ENCODE assay signal across 26 mouse cellular contexts in the genomic region with DNA sequence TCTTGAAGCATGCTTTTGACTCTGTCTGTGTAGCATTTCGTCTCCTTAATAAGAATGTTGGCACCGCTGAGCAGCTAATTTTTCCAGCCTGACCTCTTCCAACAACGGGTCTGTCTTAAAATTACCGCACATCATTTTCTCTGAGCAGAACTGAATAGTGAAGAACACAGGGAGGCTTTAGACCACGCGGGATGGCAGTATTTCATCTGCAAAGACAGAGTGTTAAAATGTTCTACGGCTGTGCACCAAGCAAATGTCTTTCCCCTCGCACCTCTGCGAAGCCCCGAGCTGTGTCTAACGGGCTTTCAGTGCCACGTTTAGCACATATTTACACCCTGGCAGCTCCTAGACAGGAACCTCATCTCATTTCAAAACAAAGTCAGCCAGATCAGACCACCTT.
DNase-seq lines count a peak whose midpoint lies in the region; ATAC-seq and TF ChIP-seq lines count a peak whose summit lies in the region.
"Had no signal": no experiment of that assay in that cellular context is flagged by ENCODE, and none has a peak within 500 bp of the region (broad histone marks: within the 10 kb centered on the region; RNA-seq: fewer than 3 reads in every experiment).

No protein-coding gene starts in this region.

- H3K9me3 ChIP-seq in forebrain, postnatal 0 days (ENCODE audit: low read length): no peaks in the 10 kb centered on the region
- no peaks in the 10 kb centered on the region for H3K9me3 ChIP-seq in forebrain, embryonic 16.5 days (ENCODE audit: control insufficient read depth, low read length)
- H3K9me3 ChIP-seq in kidney, embryonic 16.5 days (ENCODE audit: low read length): no peaks in the 10 kb centered on the region
- H3K9me3 ChIP-seq in neural tube, embryonic 13.5 days: no peaks in the 10 kb centered on the region
- H3K9me3 ChIP-seq: embryonic facial prominence, embryonic 13.5 days; forebrain, embryonic 13.5 days; heart, embryonic 13.5 days; limb, embryonic 15.5 days had no signal

- H3K36me3 ChIP-seq in forebrain, postnatal 0 days (ENCODE audit: insufficient read depth): no peaks in the 10 kb centered on the region
- no peaks in the 10 kb centered on the region for H3K36me3 ChIP-seq in forebrain, embryonic 16.5 days (ENCODE audit: control insufficient read depth, insufficient read depth)
- no peaks in the 10 kb centered on the region for H3K36me3 ChIP-seq in kidney, embryonic 16.5 days (ENCODE audit: insufficient read depth, low read length)
- H3K36me3 ChIP-seq in neural tube, embryonic 13.5 days: no peaks in the 10 kb centered on the region
- H3K36me3 ChIP-seq: embryonic facial prominence, embryonic 13.5 days; heart, embryonic 13.5 days; limb, embryonic 15.5 days had no signal

- intact Hi-C loops in left cerebral cortex, postnatal 36 days (cut with DNase I): no loop called here

- H3K9ac ChIP-seq in forebrain, postnatal 0 days: no peak overlapping the region
- no peak overlapping the region for H3K9ac ChIP-seq in forebrain, embryonic 16.5 days (replicated peaks; ENCODE audit: low read depth, low read length)
- H3K9ac ChIP-seq in kidney, embryonic 16.5 days (replicated peaks; ENCODE audit: low read length): no peak overlapping the region
- H3K9ac ChIP-seq in neural tube, embryonic 13.5 days: 0 out of 2 replicates have a peak overlapping the region, but pooled peaks have one; percentile 38
- H3K9ac ChIP-seq: embryonic facial prominence, embryonic 13.5 days; forebrain, embryonic 13.5 days; heart, embryonic 13.5 days; limb, embryonic 15.5 days; liver, embryonic 14.5 days; lung, embryonic 14.5 days had no signal

- no peak for TF ChIP-seq POLR2A in brain, embryonic 14.5 days (IDR thresholded peaks at IDR 0.05; ENCODE audit: borderline replicate concordance, extremely low read depth, insufficient read depth, insufficient read length, poor library complexity, severe bottlenecking)

- 48% methylated on average over 12 of the region's 12 CpGs for WGBS in forebrain, postnatal 0 days
- WGBS in forebrain, embryonic 16.5 days: 57% methylated on average over 12 of the region's 12 CpGs
- WGBS in kidney, embryonic 16.5 days: 22% methylated on average over 12 of the region's 12 CpGs
- WGBS in neural tube, embryonic 13.5 days: 40% methylated on average over 12 of the region's 12 CpGs

- H3K4me3 ChIP-seq in forebrain, postnatal 0 days (ENCODE audit: low read depth, low read length): no peak overlapping the region
- H3K4me3 ChIP-seq in forebrain, embryonic 16.5 days (replicated peaks; ENCODE audit: low read length): no peak overlapping the region
- 0 out of 2 replicates have a peak overlapping the region, but pooled peaks have one; percentile 0 for H3K4me3 ChIP-seq in kidney, embryonic 16.5 days (ENCODE audit: low read length)
- H3K4me3 ChIP-seq in neural tube, embryonic 13.5 days: no peak overlapping the region; the same call in 1 of the 2 replicates
- H3K4me3 ChIP-seq: embryonic facial prominence, embryonic 13.5 days; erythroblast, embryonic 14.5 days; forebrain, embryonic 13.5 days; heart, embryonic 13.5 days; left cerebral cortex, adult 2 months; limb, embryonic 15.5 days had no signal

- peak; percentile 22 for DNase-seq in forebrain, postnatal 0 days
- no peak for DNase-seq in kidney, adult 8-10 months
- peak; percentile 56 for DNase-seq in brain, embryonic 14.5 days (ENCODE audit: low read depth)
- no peak for DNase-seq in left cerebral cortex, postnatal 36 days (ENCODE audit: low spot score in 2 of 2)
- DNase-seq: adrenal gland, postnatal 25 days; cerebellum, adult 11 months; cerebellum, adult 9-11 months; gastrocnemius, postnatal 10 days; heart, postnatal 14 days; kidney, adult 11 months; layer of hippocampus, adult 9-11 months; left cerebral cortex, postnatal 4 days; lung, embryonic 14.5 days; right cerebral cortex, postnatal 4 days; thymus, postnatal 14 days had no signal

- H3K27me3 ChIP-seq in forebrain, postnatal 0 days (ENCODE audit: insufficient read depth, low read length): no peaks in the 10 kb centered on the region
- no peaks in the 10 kb centered on the region for H3K27me3 ChIP-seq in forebrain, embryonic 16.5 days (replicated peaks; ENCODE audit: control insufficient read depth, insufficient read depth, low read length)
- H3K27me3 ChIP-seq in kidney, embryonic 16.5 days (ENCODE audit: insufficient read depth, low read length): no peaks in the 10 kb centered on the region
- H3K27me3 ChIP-seq in neural tube, embryonic 13.5 days: no peaks in the 10 kb centered on the region
- H3K27me3 ChIP-seq: embryonic facial prominence, embryonic 13.5 days; forebrain, embryonic 13.5 days; heart, embryonic 13.5 days; limb, embryonic 15.5 days had no signal

- no peak overlapping the region for H3K4me2 ChIP-seq in forebrain, postnatal 0 days (ENCODE audit: low read depth)
- H3K4me2 ChIP-seq in forebrain, embryonic 16.5 days (ENCODE audit: low read length): no peak overlapping the region
- H3K4me2 ChIP-seq in kidney, embryonic 16.5 days (replicated peaks; ENCODE audit: low read depth, low read length): peak overlapping the region; percentile 26
- H3K4me2 ChIP-seq in neural tube, embryonic 13.5 days: peak overlapping the region; percentile 25
- H3K4me2 ChIP-seq: embryonic facial prominence, embryonic 13.5 days; forebrain, embryonic 13.5 days; heart, embryonic 13.5 days; limb, embryonic 15.5 days; lung, embryonic 14.5 days had no signal

- H3K4me1 ChIP-seq in forebrain, postnatal 0 days (ENCODE audit: insufficient read depth): no peaks in the 10 kb centered on the region
- 0 out of 2 replicates have a peak, but pooled peaks cover 2% of the 10 kb centered on the region for H3K4me1 ChIP-seq in forebrain, embryonic 16.5 days (replicated peaks; ENCODE audit: control insufficient read depth, insufficient read depth, low read length)
- H3K4me1 ChIP-seq in kidney, embryonic 16.5 days (ENCODE audit: insufficient read depth, low read length): no peaks in the 10 kb centered on the region
- H3K4me1 ChIP-seq in neural tube, embryonic 13.5 days (replicated peaks): peaks cover 12% of the 10 kb centered on the region
- H3K4me1 ChIP-seq: embryonic facial prominence, embryonic 13.5 days; forebrain, embryonic 13.5 days; heart, embryonic 13.5 days; limb, embryonic 15.5 days had no signal

- ATAC-seq in forebrain, postnatal 0 days: peak; percentile 60
- ATAC-seq in forebrain, embryonic 16.5 days: no peak
- no peak; the same call in 1 of the 2 replicates for ATAC-seq in kidney, embryonic 16.5 days (ENCODE audit: low FRiP score, low TSS enrichment)
- ATAC-seq in neural tube, embryonic 13.5 days (ENCODE audit: low read depth): no peak; the same call in 1 of the 2 replicates
- ATAC-seq: forebrain, embryonic 13.5 days; midbrain, embryonic 16.5 days had no signal

- TF ChIP-seq CTCF in forebrain, postnatal 0 days (IDR thresholded peaks at IDR 0.05; ENCODE audit: low read depth): no peak
- no peak for TF ChIP-seq CTCF in brain, embryonic 14.5 days (IDR thresholded peaks at IDR 0.05; ENCODE audit: borderline replicate concordance, extremely low read depth, insufficient read depth, insufficient read length)

- H3K27ac ChIP-seq in forebrain, postnatal 0 days (ENCODE audit: low read depth, low read length): no peak overlapping the region
- H3K27ac ChIP-seq in forebrain, embryonic 16.5 days (ENCODE audit: low read length): no peak overlapping the region
- no peak overlapping the region for H3K27ac ChIP-seq in kidney, embryonic 16.5 days (ENCODE audit: low read length)
- peak overlapping the region; percentile 46 for H3K27ac ChIP-seq in neural tube, embryonic 13.5 days (replicated peaks)
- H3K27ac ChIP-seq: embryonic facial prominence, embryonic 13.5 days; forebrain, embryonic 13.5 days; heart, embryonic 13.5 days; left cerebral cortex, adult 2 months; limb, embryonic 15.5 days; liver, embryonic 14.5 days had no signal

Comparison
In these comparisons a context has a peak if more than half of its experiments do, and no peak if none do; other contexts are left out.
1. DNase-seq: peak in forebrain, postnatal 0 days (single experiment) and brain, embryonic 14.5 days (single experiment); none in kidney, adult 8-10 months (0 of 2) and left cerebral cortex, postnatal 36 days (0 of 2).
2. H3K4me2 ChIP-seq: peak in kidney, embryonic 16.5 days (single experiment) and neural tube, embryonic 13.5 days (single experiment); none in forebrain, postnatal 0 days (single experiment) and forebrain, embryonic 16.5 days (single experiment).